Mouse (Mus musculus) hindbrain, embryonic 14.5 days (tissue): ENCODE data around the gene Wdr41. TPM values are rescaled to one million over a fixed set of nuclear protein-coding genes. Genes with fewer than 3 reads are reported as not detected.

Source experiments
- ATAC-seq: fragments of 200-750 bp; cut with Nextera tagmentation; 2 replicates; pipeline ENCODE4 v1.8.0; 2017; ENCODE audit warnings: moderate number of reproducible peaks, mild to moderate bottlenecking, moderate TSS enrichment, moderate library complexity; ENCODE audit not compliant: low FRiP score
- DNase-seq: peaks from one replicate; pipeline ENCODE4 v3.0.0-alpha.2; 2015; ENCODE audit warnings: low spot score
- H3K27ac ChIP-seq: fragments of 300-500 bp; sonication (generic); 2 replicates; pipeline ENCODE4 v1.5.1; 2014; ENCODE audit warnings: mild to moderate bottlenecking, moderate library complexity
- H3K27me3 ChIP-seq: fragments of 300-500 bp; sonication (generic); 2 replicates; pipeline ENCODE4 v1.6.1; 2014; ENCODE audit warnings: mild to moderate bottlenecking, low read length, mixed read lengths; ENCODE audit not compliant: control insufficient read depth, insufficient read depth
- H3K36me3 ChIP-seq: fragments of 300-500 bp; sonication (generic); replicated peaks from 2 replicates; pipeline ENCODE4 v1.6.1; 2014; ENCODE audit not compliant: control insufficient read depth, insufficient read depth
- H3K4me1 ChIP-seq: fragments of 300-500 bp; sonication (generic); replicated peaks from 2 replicates; pipeline ENCODE4 v1.6.1; 2014; ENCODE audit warnings: antibody characterized with exemption, low read length, mixed read lengths; ENCODE audit not compliant: control insufficient read depth, insufficient read depth
- H3K4me2 ChIP-seq: fragments of 300-500 bp; sonication (generic); replicated peaks from 2 replicates; pipeline ENCODE4 v1.6.1; 2014; ENCODE audit warnings: mild to moderate bottlenecking, moderate library complexity
- H3K4me3 ChIP-seq: fragments of 300-500 bp; sonication (generic); replicated peaks from 2 replicates; pipeline ENCODE4 v1.5.1; 2014; ENCODE audit warnings: mild to moderate bottlenecking, low read length
- H3K9ac ChIP-seq: fragments of 300-500 bp; sonication (generic); 2 replicates; pipeline ENCODE4 v1.6.1; 2014
- H3K9me3 ChIP-seq: fragments of 300-500 bp; sonication (generic); 2 replicates; pipeline ENCODE4 v1.6.1; 2016; ENCODE audit warnings: low read length; ENCODE audit not compliant: control insufficient read depth
- WGBS: fragments of 180-500 bp; shearing (Covaris S2); extraction: QIAGEN DNeasy Blood & Tissue Kit; methylation state at CpG from one replicate; pipeline ENCODE4 v1.1.7; 2014; 5-methylcytosine and 5-hydroxymethylcytosine counted together
- polyA plus RNA-seq: library from polyadenylated mRNA; unstranded; fragments of >200 nt; fragmentation: Nextera tagmentation; extraction: Ambion mirVana; gene quantifications from 2 replicates; pipeline ENCODE4 v1.2.1, GENCODE M21; 2014

The Wdr41 gene
- polyA plus RNA-seq, 1 experiment from 2014 or later = 29.6 TPM

DNA sequence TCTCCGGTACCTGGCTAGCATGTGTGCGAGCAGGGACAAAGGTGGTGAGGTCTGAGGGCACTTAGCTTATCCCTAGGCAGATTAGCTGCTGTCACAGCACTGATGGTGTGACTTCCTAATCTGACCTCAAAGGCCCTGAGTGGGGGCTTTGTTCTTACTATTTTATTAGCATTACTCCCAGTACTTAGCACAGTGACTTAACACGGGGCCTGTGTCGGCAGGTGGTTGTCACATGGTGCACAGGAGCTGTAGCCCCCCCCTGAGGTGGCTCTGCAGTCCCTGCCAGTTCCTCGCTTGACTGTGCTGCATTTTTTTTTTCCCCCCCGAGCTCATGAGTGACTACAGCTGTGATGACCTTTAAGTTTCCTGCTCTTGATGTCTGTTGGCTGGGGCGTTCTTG lies 2.9 kb downstream of the Wdr41 start:
- Histone ChIP-seq H3K27me3 (no peaks in the 10 kb centered on the region), H3K27ac (no peak overlapping the region), H3K36me3 (peaks cover 11% of the 10 kb centered on the region), H3K4me3 (no peak overlapping the region), H3K4me1 (peaks cover 9% of the 10 kb centered on the region), H3K9ac (no peak overlapping the region), H3K9me3 (no peaks in the 10 kb centered on the region), H3K4me2 (no peak overlapping the region)
- DNase-seq = no peak
- ATAC-seq = no peak
- 66% methylated on average over 7 of the region's 7 CpGs for WGBS

- Histone ChIP-seq H3K27me3 (no peaks in the 10 kb centered on the region), H3K9me3 (no peaks in the 10 kb centered on the region), H3K4me3 (no peak overlapping the region), H3K9ac (no peak overlapping the region), H3K36me3 (no peaks in the 10 kb centered on the region; the same call in 1 of the 2 replicates), H3K27ac (no peak overlapping the region), H3K4me1 (no peaks in the 10 kb centered on the region), H3K4me2 (no peak overlapping the region)
- ATAC-seq (no peak), DNase-seq (no peak)
- WGBS = 79% methylated on average over 5 of the region's 5 CpGs
Observed at GRCm38 (mm10) chr13:94990516-94990915, 14.4 kb downstream of the Wdr41 start.

DNA sequence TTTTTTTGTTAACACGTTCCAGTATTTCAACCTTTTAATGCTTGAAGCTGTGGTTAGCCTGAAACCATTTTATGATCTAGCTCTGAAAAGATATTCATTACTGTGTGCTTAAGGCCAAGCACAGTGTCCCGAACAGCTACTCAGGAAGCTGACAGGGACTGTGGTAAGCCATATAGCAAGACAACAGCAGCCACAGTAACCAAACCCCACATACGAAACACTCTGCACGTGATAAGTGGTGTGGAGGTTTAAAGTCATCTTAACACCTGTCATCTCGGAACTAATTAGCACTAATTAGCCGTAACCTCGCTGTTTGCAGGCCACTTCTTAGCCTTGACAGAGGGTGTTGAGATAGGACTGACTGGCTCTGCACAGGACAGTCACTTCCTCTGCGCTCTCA lies 31.1 kb downstream of the Wdr41 start:
- Histone ChIP-seq H3K27ac (no peak overlapping the region), H3K9ac (no peak overlapping the region), H3K9me3 (no peaks in the 10 kb centered on the region), H3K4me3 (no peak overlapping the region), H3K27me3 (no peaks in the 10 kb centered on the region), H3K4me2 (no peak overlapping the region), H3K4me1 (no peaks in the 10 kb centered on the region), H3K36me3 (peaks cover 19% of the 10 kb centered on the region; the same call in 1 of the 2 replicates)
- 79% methylated on average over 8 of the region's 8 CpGs for WGBS
- DNase-seq (no peak), ATAC-seq (no peak)

DNA sequence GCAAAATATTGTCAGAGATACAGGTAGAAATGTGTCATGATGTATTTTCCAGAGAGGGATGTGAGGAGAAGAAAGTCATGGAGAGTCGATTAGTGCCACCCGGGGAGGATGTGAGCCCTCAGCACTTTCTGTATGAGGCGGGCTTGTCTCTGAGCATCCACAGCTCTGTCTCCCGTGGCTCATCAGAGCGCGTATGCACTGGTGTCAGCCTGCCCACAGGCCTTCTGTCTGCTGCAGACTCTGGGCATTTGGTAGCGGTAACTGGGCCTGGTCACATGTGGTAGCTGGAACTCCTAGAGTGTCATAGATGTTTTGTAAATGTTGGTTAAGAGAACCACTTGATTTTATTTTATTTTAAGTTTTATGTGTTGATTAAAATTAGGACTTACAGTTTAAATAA lies 33.1 kb downstream of the Wdr41 start:
- WGBS = 87% methylated on average over 7 of the region's 7 CpGs
- H3K27ac ChIP-seq = no peak overlapping the region
- no peak for DNase-seq

DNA sequence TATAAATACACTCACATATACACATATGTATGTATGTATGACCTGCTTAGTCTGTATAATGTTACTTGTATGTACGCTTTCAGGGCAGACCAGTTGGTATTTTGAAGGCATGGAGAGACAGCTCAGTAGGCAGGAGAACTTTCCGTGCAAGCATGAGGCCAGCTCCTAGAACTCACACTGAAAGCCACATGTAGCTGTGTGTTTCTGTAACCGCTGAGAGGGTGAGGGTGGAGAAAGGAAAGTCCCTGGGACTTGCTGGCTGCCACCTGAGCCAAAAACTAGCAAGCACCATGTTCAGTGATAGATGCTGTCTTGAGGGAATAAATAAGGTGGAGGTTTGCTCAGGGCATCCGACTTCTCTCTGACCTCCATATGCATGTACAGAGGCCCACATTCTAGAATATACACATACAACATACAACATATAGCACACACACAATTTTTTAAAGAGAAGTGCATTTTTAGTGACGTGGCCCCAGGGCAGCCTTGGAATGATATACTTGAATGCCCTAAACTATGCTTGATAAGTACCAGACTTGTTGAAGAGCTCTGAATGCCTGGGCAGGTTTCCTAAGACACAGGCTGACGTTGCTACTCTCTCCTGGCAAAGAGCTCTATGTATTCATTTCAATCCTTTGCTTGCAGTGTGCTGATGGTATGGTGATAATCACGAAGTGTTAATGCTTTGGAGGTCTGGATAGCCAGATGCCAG lies 35.6 kb downstream of the Wdr41 start:
- Histone ChIP-seq H3K4me2 (no peak overlapping the region), H3K27me3 (no peaks in the 10 kb centered on the region), H3K4me1 (no peaks in the 10 kb centered on the region), H3K36me3 (peaks cover 19% of the 10 kb centered on the region; the same call in 1 of the 2 replicates), H3K9me3 (no peaks in the 10 kb centered on the region), H3K4me3 (no peak overlapping the region), H3K9ac (no peak overlapping the region), H3K27ac (no peak overlapping the region)
- ATAC-seq = no peak
- no peak for DNase-seq
- WGBS = 89% methylated on average over 7 of the region's 7 CpGs

More for the DNA sequence above, 33.1 kb downstream of the Wdr41 start:
- no peak for ATAC-seq
- Histone ChIP-seq H3K4me1 (no peaks in the 10 kb centered on the region), H3K27me3 (no peaks in the 10 kb centered on the region), H3K9me3 (no peaks in the 10 kb centered on the region), H3K4me2 (no peak overlapping the region), H3K4me3 (no peak overlapping the region), H3K9ac (no peak overlapping the region), H3K36me3 (peaks cover 19% of the 10 kb centered on the region; the same call in 1 of the 2 replicates)

GRCm38 (mm10) chr13:95017278-95017677 lies 41.1 kb downstream of the Wdr41 start:
- 84% methylated on average over 6 of the region's 6 CpGs for WGBS
- H3K27me3 ChIP-seq = no peaks in the 10 kb centered on the region
- peaks cover 12% of the 10 kb centered on the region; the same call in 1 of the 2 replicates for H3K36me3 ChIP-seq

DNA sequence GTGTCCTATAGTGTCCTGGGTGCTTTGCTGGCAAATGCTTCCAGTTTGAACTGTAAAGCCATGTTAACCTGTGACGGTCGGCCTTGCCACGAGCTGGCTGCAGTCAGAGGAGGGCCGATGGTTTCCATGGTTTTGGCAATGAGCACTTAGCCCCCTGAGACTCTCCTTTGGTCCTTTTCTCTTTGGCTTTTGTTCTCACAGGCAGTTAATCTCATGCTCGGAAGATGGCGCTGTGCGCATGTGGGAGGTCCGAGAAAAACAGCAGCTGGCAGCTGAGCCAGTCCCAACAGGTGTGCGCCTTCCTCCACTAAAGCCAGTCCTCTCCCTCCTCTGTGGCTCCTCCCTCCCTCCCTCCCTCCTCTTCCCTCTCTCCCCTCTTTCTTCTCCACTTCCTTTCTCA lies 41.8 kb downstream of the Wdr41 start:
- Histone ChIP-seq H3K36me3 (peaks cover 15% of the 10 kb centered on the region; the same call in 1 of the 2 replicates), H3K4me1 (peaks cover 15% of the 10 kb centered on the region), H3K27ac (peak overlapping the region; percentile 33; the same call in 1 of the 2 replicates), H3K27me3 (no peaks in the 10 kb centered on the region), H3K9ac (peak overlapping the region; percentile 31), H3K4me2 (no peak overlapping the region; the same call in 1 of the 2 replicates), H3K9me3 (no peaks in the 10 kb centered on the region), H3K4me3 (no peak overlapping the region)
- ATAC-seq = peak; percentile 84
- DNase-seq = peak; percentile 92
- 2% methylated on average over 9 of the region's 9 CpGs for WGBS

More at GRCm38 (mm10) chr13:95017278-95017677, 41.1 kb downstream of the Wdr41 start:
- Histone ChIP-seq H3K4me3 (no peak overlapping the region), H3K9ac (peak overlapping the region; percentile 31), H3K4me2 (no peak overlapping the region), H3K27ac (no peak overlapping the region), H3K9me3 (no peaks in the 10 kb centered on the region), H3K4me1 (peaks cover 15% of the 10 kb centered on the region)
- DNase-seq (no peak), ATAC-seq (no peak)

DNA sequence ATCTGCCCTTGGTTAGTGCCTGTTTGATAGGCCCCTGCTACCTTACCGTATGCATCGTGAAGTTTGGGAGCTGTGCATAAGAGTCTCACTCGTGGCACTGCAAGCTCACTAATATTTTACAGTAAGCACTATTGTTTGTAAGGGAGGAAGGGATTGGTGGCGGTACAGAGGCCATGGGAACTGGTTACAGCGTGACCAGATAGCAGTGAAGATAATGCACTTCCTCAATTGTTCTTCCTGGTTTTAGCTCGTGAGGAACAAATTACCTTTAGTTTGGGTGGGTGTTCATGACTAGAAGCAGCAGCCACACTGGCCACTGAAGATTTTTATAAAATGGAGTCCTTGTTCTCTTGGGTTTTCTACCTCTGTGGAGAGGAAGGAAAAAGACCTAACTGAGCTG lies 43.2 kb downstream of the Wdr41 start:
- Histone ChIP-seq H3K4me3 (no peak overlapping the region), H3K4me2 (no peak overlapping the region), H3K9ac (no peak overlapping the region), H3K27me3 (no peaks in the 10 kb centered on the region), H3K9me3 (no peaks in the 10 kb centered on the region), H3K27ac (no peak overlapping the region), H3K4me1 (peaks cover 15% of the 10 kb centered on the region), H3K36me3 (peaks cover 15% of the 10 kb centered on the region; the same call in 1 of the 2 replicates)
- DNase-seq (no peak), ATAC-seq (no peak)
- 86% methylated on average over 6 of the region's 6 CpGs for WGBS

DNA sequence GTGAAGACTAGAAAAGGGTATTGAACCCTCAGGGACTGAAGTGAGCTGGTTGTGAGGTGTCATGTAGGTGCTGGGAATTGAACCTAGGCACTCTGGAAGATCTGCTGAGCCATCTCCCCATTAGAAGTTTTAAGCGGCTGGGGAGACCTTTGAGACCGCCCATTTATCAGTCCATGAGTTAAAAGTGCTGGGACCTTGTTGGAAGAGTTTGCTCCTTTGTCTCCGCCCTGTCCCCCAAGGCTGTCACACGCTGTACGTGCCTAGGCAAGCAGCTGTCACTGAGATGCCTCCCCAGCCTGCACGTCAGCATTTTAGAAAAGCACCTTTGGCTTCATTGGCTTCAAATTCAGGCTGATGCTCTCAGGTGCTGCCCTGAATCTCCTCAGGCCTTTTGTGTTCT lies 44.1 kb downstream of the Wdr41 start:
- DNase-seq = no peak
- no peak for ATAC-seq
- WGBS = 84% methylated on average over 6 of the region's 6 CpGs

More for the DNA sequence above, 44.1 kb downstream of the Wdr41 start:
- H3K4me2 ChIP-seq = no peak overlapping the region
- H3K9me3 ChIP-seq = no peaks in the 10 kb centered on the region
- H3K27me3 ChIP-seq = no peaks in the 10 kb centered on the region
- H3K4me1 ChIP-seq = peaks cover 15% of the 10 kb centered on the region
- no peak overlapping the region for H3K27ac ChIP-seq
- no peak overlapping the region for H3K9ac ChIP-seq
- H3K4me3 ChIP-seq = no peak overlapping the region
- H3K36me3 ChIP-seq = peaks cover 15% of the 10 kb centered on the region; the same call in 1 of the 2 replicates
